Mouse (Mus musculus) stomach, postnatal 0 days (tissue): ENCODE data around the gene Mia.

Experiments used
- CTCF ChIP-seq: IDR thresholded peaks from 2 replicates; pipeline ENCODE4 v1.5.1; 2016; ENCODE audit warnings: antibody characterized with exemption, low read depth, mild to moderate bottlenecking, moderate library complexity
- EP300 ChIP-seq: optimal IDR thresholded peaks from 2 replicates; pipeline ENCODE3; 2016; ENCODE audit warnings: antibody characterized with exemption

- TF ChIP-seq CTCF (no peak), EP300 (no peak)
Measured at GRCm38 (mm10) chr7:27197634-27198033, 16.7 kb upstream of the Mia start.
